Mouse (Mus musculus) heart, embryonic 11.5 days (tissue): ENCODE data around the gene Rasgrp4. TPM values are rescaled to one million over a fixed set of nuclear protein-coding genes. Genes with fewer than 3 reads are reported as not detected.

Experiments used
- ATAC-seq: fragments of 200-750 bp; cut with Nextera tagmentation; replicated peaks from 2 replicates; pipeline ENCODE4 v1.8.0; 2017; ENCODE audit warnings: moderate library complexity; ENCODE audit not compliant: insufficient number of reproducible peaks, low FRiP score, low TSS enrichment
- H3K27ac ChIP-seq: fragments of 300-500 bp; sonication (generic); 2 replicates; pipeline ENCODE4 v1.5.1; 2014; ENCODE audit warnings: mild to moderate bottlenecking, low read depth, low read length
- H3K27me3 ChIP-seq: fragments of 300-500 bp; sonication (generic); 2 replicates; pipeline ENCODE4 v1.6.1; 2014; ENCODE audit warnings: mild to moderate bottlenecking, low read length, mixed read lengths; ENCODE audit not compliant: control insufficient read depth, insufficient read depth
- H3K36me3 ChIP-seq: fragments of 300-500 bp; sonication (generic); 2 replicates; pipeline ENCODE4 v1.6.1; 2014; ENCODE audit warnings: mild to moderate bottlenecking, low read length, moderate library complexity, mixed read lengths; ENCODE audit not compliant: control insufficient read depth, insufficient read depth
- H3K4me1 ChIP-seq: fragments of 300-500 bp; sonication (generic); 2 replicates; pipeline ENCODE4 v1.6.1; 2014; ENCODE audit warnings: low read length; ENCODE audit not compliant: control insufficient read depth, insufficient read depth
- H3K4me2 ChIP-seq: fragments of 300-500 bp; sonication (generic); 2 replicates; pipeline ENCODE4 v1.6.1; 2014; ENCODE audit warnings: mild to moderate bottlenecking, moderate library complexity
- H3K4me3 ChIP-seq: fragments of 300-500 bp; sonication (generic); 2 replicates; pipeline ENCODE4 v1.5.1; 2014; ENCODE audit warnings: low read depth, low read length
- H3K9ac ChIP-seq: fragments of 300-500 bp; sonication (generic); 2 replicates; pipeline ENCODE4 v1.6.1; 2014; ENCODE audit warnings: mild to moderate bottlenecking, low read depth, low read length, moderate library complexity
- H3K9me3 ChIP-seq: fragments of 300-500 bp; sonication (generic); replicated peaks from 2 replicates; pipeline ENCODE4 v1.6.1; 2016; ENCODE audit warnings: low read length; ENCODE audit not compliant: control insufficient read depth
- WGBS: fragments of 180-500 bp; shearing (Covaris S2); extraction: QIAGEN DNeasy Blood & Tissue Kit; methylation state at CpG from one replicate; pipeline ENCODE4 v1.1.7; 2014; ENCODE audit not compliant: insufficient replicate concordance; 5-methylcytosine and 5-hydroxymethylcytosine counted together
- polyA plus RNA-seq: library from polyadenylated mRNA; unstranded; fragments of >200 nt; fragmentation: Nextera tagmentation; extraction: Ambion mirVana; gene quantifications from 2 replicates; pipeline ENCODE4 v1.2.1, GENCODE M21; 2014

The Rasgrp4 gene
- polyA plus RNA-seq, 1 experiment from 2014 or later = 0.83 TPM

DNA sequence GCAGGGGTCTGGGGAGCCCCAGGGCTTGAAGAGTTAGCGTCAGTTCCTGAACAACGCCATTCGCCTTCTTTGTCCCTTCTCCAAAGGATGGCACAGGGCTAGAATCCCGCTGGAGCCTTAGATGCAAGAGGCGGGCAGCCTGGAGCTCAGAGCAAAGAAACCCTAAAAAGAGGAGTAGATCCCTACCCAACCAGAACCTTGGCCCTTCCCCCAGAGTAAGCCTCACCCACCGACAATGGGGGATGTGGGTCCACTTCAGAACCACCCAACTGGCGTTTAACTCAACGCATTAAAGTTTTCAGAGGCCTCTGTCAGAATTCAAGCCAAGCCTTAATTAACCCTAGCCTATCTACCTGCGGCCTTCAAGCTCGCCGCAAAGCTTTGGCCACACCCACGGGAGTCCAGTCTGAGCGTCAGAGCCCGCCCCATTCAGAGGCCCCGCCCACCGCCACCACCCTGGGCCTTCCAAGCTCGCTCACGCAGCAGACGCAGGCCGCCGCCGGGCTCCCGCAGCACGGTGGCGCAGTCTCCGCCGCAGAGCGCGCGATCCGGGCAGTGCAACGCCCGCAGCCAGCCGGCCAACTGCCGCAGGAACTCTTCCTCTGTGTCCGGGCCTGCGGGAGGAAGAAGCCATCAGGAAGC is 20.7 kb downstream of the Rasgrp4 start:
- peak overlapping the region; percentile 87 for H3K4me3 ChIP-seq
- peak overlapping the region; percentile 98 for H3K4me2 ChIP-seq
- peak overlapping the region; percentile 79 for H3K9ac ChIP-seq
- WGBS = 7% methylated on average over 37 of the region's 37 CpGs
- 0 out of 2 replicates have a peak, but pooled peaks cover 3% of the 10 kb centered on the region for H3K4me1 ChIP-seq
- H3K27ac ChIP-seq = peak overlapping the region; percentile 70
- ATAC-seq = peak; percentile 78
- no peaks in the 10 kb centered on the region for H3K36me3 ChIP-seq
- H3K27me3 ChIP-seq = peaks cover 21% of the 10 kb centered on the region
- H3K9me3 ChIP-seq = peaks cover 2% of the 10 kb centered on the region; the same call in 1 of the 2 replicates

DNA sequence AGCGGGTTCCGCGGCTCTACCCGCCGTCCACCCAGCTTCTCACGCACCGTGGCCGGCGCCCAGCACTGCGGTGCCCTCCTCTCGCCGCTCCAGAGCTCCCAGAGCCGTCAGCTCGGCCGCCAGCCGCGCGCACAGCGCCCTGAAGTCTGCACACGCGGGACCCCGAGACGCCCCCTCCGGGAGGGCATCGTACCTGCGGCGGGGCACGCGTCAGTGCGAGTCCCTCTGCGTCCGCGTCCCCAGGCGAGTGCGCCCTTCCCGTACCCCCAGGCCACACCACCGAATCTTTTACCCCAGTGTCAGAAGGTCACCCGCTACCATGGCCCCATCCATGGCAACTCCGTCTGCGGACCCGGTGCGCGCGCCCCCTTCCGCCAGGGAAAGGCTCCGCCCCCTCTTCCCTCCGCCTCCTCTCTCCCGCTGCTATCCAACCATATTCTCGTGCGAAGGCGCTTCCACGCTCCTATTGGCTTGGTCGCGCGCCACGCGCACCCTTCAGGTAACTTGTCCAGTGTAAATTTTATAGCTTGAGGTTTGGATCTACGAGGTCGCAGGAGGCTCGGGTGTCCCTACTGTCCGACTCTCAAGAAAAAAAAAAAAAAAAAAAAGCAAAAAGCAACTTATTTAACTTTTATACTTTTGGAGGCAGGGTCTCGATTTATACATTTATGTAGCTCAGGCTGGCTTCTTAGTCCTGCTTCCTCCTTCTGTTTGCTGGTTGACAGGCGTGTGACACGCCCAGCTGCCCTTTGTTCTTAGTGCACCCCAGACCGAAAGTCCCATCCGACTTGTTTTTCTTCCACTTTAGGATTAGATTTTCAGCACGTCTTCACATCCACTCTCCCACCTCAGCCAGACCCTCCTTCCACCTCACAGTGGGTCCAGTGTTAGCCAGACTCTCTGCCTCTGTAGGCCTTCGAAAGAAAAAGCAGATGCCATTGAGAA is 21.5 kb downstream of the Rasgrp4 start, which contains the start of gene Fam98c:
TSS of gene Fam98c (minus strand) at position 397 of the 945 bp plus-strand sequence.
- peak; percentile 74 for ATAC-seq
- peaks cover 2% of the 10 kb centered on the region; the same call in 1 of the 2 replicates for H3K9me3 ChIP-seq
- peak within 1 kb of the TSS; percentile 98 for H3K4me2 ChIP-seq
- H3K27me3 ChIP-seq = peaks cover 21% of the 10 kb centered on the region
- H3K27ac ChIP-seq = peak within 1 kb of the TSS; percentile 70
- 3% methylated on average over 68 of the region's 68 CpGs for WGBS
- H3K36me3 ChIP-seq = no peaks in the 10 kb centered on the region
- peak within 1 kb of the TSS; percentile 87 for H3K4me3 ChIP-seq
- 0 out of 2 replicates have a peak, but pooled peaks cover 3% of the 10 kb centered on the region for H3K4me1 ChIP-seq
- peak within 1 kb of the TSS; percentile 79 for H3K9ac ChIP-seq

- peaks cover 2% of the 10 kb centered on the region; the same call in 1 of the 2 replicates for H3K9me3 ChIP-seq
- H3K4me1 ChIP-seq = 0 out of 2 replicates have a peak, but pooled peaks cover 3% of the 10 kb centered on the region
- 3% methylated on average over 5 of the region's 5 CpGs for WGBS
- H3K4me2 ChIP-seq = no peak overlapping the region
- H3K27ac ChIP-seq = no peak overlapping the region
- H3K4me3 ChIP-seq = no peak overlapping the region
- no peaks in the 10 kb centered on the region for H3K36me3 ChIP-seq
- peaks cover 30% of the 10 kb centered on the region for H3K27me3 ChIP-seq
- no peak for ATAC-seq
- H3K9ac ChIP-seq = no peak overlapping the region
These were observed 23.6 kb downstream of the Rasgrp4 start for GRCm38 (mm10) chr7:29158264-29158663.

- WGBS = 76% methylated on average over 5 of the region's 5 CpGs
- no peak for ATAC-seq
- H3K27me3 ChIP-seq = peaks cover 35% of the 10 kb centered on the region
- no peak overlapping the region for H3K4me2 ChIP-seq
- no peak overlapping the region for H3K9ac ChIP-seq
- H3K9me3 ChIP-seq = no peaks in the 10 kb centered on the region
- no peaks in the 10 kb centered on the region for H3K4me1 ChIP-seq
- H3K4me3 ChIP-seq = no peak overlapping the region
- H3K27ac ChIP-seq = no peak overlapping the region
- no peaks in the 10 kb centered on the region for H3K36me3 ChIP-seq
These were observed 27.6 kb downstream of the Rasgrp4 start for GRCm38 (mm10) chr7:29162294-29162693.

DNA sequence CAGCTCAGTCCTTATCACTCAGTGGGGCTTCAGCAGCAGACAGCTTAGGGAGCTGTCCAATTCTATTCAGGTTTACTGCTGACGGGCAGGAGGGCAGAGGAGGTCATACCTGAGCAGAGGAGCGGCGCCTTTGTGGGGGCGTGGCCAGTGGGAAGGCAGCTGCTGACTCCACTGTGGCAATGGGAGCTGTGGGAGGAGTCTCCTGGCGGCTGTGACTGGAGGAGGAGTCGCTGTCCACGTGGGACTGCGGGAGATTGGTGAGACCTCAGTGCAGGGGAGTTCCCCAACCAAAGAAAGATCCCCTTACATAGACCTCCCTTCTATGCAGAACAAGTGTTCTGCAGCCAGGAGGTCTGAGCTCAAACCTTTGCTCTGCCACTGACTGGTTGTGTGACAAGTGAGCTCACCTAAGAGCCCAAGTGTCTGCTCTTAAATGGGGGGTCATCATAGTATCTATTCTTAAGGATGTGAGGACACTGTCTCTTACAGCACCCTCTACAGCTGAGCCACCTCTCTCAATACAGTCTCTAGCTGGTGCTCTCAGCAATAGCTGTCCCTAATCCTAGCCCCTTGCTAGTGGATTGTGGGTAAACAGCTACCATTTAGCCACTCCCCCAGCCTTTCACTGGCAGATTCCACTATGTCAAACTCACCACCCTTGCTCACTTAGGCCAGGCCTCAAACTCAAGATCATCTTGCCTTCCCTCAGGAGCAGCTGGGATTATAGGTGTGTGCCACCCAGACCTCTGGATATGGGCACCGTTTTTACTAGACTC is 28.3 kb downstream of the Rasgrp4 start:
- 13% methylated on average over 9 of the region's 9 CpGs for WGBS

DNA sequence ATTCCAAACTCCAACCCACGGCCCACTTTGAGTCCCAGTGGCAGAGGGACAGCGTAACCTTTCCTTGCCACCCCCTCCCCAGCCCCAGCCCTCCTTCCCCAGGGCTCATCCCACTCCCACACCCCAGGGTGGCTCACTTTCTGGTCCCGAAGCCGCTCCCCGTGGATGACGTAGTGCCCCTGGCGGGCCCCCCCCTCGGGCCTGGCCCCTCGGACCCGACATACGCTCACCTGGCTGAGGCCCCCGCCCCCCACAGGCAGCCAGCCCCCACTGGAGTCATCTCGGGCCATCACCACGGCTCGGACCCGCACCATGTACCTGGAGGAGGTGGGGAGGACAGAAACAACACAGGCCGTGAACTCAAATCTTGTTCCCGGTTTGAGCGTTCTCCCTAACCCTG is 33.0 kb downstream of the Rasgrp4 start:
- no peaks in the 10 kb centered on the region for H3K9me3 ChIP-seq
- peaks cover 45% of the 10 kb centered on the region for H3K27me3 ChIP-seq

More for the DNA sequence above, 28.3 kb downstream of the Rasgrp4 start:
- Histone ChIP-seq H3K36me3 (no peaks in the 10 kb centered on the region), H3K27ac (no peak overlapping the region), H3K4me3 (no peak overlapping the region), H3K9ac (no peak overlapping the region), H3K27me3 (peaks cover 36% of the 10 kb centered on the region), H3K4me1 (no peaks in the 10 kb centered on the region), H3K9me3 (no peaks in the 10 kb centered on the region), H3K4me2 (peak overlapping the region; percentile 22; the same call in 1 of the 2 replicates)
- 0 out of 2 replicates have a peak, but pooled peaks have one; percentile 46 for ATAC-seq

DNA sequence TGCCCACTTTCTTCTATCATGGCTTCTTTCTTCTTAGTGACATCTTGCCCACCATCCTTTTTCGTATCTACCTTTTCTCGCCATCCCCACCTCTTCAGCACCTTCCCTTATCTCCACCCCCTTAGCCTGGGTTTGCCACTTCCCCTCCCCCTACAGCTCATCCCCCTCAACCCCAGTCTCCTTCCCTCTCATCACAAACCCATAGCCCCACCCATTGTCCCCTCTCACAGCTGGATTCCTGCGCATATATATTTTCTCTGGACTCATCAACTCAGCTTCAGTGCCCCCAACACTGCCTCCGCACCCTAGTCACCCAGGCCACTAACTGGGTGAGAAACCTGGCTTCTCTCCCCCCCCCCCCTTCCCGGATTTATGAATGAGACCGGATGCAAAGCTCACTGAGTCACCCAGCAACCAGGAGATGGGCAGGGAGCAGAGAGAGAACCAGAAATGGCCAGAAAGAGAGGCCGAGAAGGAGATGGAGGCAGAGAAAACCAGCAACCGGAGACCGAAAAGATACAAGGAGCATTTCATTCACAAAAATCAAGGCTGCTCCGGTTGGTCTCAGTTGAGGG is 33.6 kb downstream of the Rasgrp4 start:
- Histone ChIP-seq H3K27ac (no peak overlapping the region), H3K9me3 (no peaks in the 10 kb centered on the region), H3K4me2 (peak overlapping the region; percentile 81), H3K36me3 (peaks cover 3% of the 10 kb centered on the region; the same call in 1 of the 2 replicates), H3K9ac (no peak overlapping the region; the same call in 1 of the 2 replicates), H3K27me3 (peaks cover 51% of the 10 kb centered on the region), H3K4me3 (peak overlapping the region; percentile 71), H3K4me1 (peaks cover 17% of the 10 kb centered on the region)
- no peak for ATAC-seq
- 5% methylated on average over 10 of the region's 10 CpGs for WGBS

More for the DNA sequence above, 33.0 kb downstream of the Rasgrp4 start:
- Histone ChIP-seq H3K4me3 (no peak overlapping the region), H3K27ac (no peak overlapping the region), H3K36me3 (no peaks in the 10 kb centered on the region), H3K4me2 (no peak overlapping the region; the same call in 1 of the 2 replicates), H3K4me1 (peaks cover 17% of the 10 kb centered on the region), H3K9ac (no peak overlapping the region)
- ATAC-seq = no peak
- WGBS = 12% methylated on average over 19 of the region's 19 CpGs
